Mouse (Mus musculus): ENCODE data around the gene Fmnl2.

Gene Fmnl2

DNA sequence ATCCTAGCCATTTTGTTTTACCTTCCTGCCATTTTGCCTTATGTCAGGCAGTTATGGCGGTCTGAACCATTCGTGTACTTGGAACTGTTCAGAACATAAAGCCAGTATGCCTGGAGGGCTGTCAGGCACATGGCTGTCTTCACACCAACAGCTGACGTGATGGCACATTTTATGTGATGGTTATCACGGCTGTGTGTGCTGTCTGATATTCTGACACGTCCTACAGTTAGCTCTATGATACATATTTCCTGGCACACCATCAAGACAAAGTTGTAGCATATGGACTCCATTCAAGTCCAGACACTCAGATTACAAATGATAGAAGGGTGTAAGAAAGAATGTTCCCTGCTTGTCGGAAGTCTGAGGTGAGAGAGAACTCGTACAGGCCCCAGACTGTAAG is 248.4 kb downstream of the Fmnl2 start:
- DNase-seq (ENCODE audit: low read depth) = no peak

DNA sequence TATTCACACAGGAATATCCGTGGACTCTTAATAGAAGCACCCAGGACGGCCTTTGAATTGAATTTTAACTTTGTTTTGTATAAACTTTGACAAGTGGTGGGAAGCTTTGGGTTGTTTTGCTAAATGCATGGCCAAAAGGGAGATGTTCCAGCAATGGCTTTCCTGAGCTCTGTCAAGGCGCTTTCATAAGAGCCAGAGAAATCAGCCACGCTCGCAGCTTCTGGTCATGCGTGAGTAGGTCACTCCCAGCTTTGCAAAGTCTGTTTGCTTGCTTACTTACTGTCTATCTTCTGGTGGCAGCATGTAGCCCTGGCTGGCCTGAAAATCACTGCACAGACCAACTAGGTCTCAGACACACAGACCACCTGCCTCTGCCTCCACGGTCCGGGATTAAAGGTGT is 248.8 kb downstream of the Fmnl2 start:
- no peak for DNase-seq (ENCODE audit: low read depth)

DNA sequence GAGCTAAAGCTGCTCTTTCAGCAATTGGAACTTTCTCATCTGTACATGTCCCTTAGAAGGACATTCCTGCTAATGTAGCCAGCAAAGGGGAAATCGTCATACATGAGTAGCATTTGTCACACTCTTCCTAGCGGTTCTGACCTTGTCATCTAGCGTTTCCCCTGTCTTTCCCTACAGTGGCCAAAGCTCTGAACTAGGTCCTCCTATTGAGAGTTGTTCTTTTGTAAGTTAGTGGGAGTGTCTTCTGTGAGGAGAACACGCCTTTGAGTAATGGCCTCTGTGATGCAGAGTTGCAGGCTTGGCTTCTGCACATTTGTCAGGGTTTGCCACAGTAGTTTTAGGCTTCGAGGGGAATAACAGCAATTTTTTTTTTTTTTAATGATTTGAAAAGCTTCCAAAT is 250.9 kb downstream of the Fmnl2 start:
- DNase-seq (ENCODE audit: low read depth) = no peak

DNA sequence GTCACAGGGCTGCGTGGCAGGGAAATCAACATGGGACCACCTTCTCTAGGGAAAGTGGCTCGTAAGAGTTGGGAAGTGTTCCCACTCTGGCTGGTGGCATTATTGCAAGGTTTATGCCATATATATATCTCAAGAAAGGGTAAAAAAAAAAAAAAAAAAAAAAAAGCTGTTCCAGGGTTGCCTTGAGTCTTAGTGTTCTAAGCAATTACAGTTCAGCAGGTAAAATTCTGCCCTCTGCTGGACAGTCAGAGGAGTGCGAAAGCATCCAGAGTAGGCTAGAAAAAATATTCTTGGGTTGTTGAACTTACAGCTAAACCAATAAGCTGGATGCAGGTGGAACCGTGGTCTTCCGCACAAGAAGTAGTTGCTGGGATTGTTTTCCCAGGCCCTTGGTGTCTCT is 264.1 kb downstream of the Fmnl2 start:
- DNase-seq (ENCODE audit: low read depth) = peak; percentile 66

DNA sequence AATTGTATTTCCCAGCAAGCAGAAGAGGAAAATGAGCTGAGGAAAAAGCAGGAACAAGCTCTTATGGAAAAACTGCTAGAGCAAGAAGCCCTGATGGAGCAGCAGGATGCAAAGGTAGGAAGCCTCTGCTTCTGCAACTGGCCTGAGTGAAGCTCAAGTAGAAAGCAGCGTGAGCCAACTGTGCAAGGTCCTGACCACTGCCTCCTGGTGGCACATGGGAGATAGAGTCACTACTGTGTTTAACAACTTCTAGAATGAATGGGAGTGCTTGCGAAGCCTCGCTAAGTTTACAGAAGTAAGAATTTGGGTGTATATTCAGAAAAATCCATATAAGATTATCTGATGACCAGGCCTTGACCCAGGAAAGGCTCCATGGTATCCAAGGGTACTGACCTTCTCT is 268.3 kb downstream of the Fmnl2 start:
- DNase-seq (ENCODE audit: low read depth) = no peak

DNA sequence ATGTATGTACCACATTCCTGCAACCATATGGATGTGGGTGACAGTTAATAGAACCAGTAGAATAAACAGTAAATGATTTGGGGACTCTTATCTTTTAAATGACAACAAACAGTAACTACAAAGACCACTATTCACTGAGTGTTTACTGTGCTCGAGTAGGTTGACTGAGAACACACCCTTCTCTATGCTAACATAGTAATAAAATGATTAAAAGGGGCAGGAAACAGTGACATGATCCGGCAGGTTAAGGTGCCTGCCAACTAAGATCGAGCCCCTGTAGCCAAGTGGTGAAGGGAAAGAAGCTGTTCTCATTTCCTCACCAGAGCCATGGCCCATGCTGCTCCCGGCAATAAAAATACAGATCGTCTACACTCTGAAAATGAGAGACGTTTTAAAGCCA is 271.4 kb downstream of the Fmnl2 start:
- DNase-seq (ENCODE audit: low read depth) = no peak

DNA sequence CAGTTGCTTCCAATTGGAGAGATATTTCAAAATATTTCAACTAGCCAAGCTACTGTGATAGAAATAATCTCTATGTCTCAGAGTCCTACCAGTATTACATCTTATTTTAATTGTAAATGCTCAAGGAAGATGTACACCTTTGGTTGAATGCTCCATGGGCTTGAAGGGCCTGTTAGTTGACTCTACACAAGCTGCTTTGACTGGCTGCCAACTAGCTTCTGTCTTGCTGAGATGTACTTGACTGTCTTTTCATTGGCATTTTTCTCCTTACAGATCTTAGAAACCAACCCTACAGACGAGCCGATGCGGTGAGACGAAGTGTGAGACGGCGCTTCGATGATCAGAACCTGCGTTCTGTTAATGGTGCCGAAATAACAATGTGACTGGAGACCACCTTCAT is 273.9 kb downstream of the Fmnl2 start:
- DNase-seq (ENCODE audit: low read depth) = no peak

DNA sequence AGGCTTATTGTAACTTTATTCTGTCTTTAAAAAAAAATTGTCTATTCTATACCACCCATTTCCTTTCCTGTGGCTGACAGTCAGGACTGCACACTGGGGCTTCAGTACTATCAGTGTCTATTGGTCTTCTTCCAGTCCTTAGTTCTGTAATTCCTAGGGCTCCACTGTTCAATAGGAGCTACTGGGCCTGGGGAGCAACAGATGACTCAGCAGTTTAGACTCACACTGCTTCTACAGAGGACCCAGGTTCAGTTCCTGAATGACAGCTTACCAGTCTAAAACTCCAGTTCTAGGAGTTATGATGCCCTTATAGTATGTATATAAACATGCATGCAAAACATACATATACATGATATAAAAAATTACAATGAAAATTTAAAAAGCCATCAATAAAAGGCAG is 289.2 kb downstream of the Fmnl2 start:
- DNase-seq (ENCODE audit: low read depth) = no peak

DNA sequence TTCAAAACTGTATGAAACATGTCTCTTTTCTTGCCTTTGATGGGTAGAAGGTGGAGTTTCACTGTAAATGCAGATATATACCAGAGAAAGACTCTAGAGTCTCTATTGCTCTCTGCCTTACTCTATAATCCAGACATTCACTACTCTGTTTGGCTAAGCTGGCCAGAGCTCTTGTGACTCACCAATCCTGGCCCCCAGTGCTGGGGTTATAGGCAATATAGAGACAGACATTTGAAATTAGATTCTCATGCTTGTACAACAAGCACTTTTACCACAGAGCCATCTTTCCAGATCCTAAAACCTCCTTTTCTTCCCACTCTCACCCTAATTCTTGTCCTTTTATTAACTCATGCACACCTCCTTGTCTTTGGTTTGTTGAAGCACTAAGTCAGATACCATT is 316.3 kb downstream of the Fmnl2 start:
- no peak for DNase-seq (ENCODE audit: low read depth)

DNA sequence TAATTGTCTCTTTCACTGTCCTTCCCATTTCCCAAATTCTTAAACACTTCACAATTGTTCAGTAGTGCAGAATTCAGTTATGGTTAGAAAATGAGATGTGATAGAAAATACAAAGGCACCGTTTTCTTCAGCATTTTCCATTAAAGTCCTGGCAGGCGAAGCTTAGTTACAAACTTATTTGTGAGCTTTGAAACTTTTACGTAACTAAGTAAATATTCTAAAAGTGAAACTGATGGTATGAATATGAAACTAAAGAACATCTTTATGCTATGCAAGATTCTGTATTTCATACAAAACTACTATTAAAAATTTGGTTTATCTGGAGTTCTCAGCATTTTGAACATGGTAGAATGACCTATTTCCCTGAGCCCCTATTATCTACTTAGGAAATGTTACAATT is 321.3 kb downstream of the Fmnl2 start:
- DNase-seq (ENCODE audit: low read depth) = peak; percentile 37

DNA sequence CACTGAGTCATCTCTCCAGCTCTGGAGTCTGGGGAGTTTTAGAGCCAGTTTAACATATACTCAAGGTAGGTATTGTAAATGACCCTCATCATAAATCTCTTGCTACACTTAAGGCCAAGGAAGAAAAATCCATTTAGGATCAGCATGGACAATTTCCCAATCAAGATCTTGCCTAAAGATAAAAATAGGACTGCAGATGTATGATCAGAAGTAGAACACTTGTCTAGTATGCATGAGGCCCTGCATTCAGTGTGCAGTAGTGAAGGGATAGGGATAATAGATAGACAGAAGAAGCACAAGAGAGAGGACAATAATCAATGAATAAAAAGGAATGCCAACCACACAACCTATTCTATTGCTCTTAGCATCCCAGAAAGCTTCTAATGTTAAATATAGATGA is 322.2 kb downstream of the Fmnl2 start:
- no peak for DNase-seq (ENCODE audit: low read depth)
